Mouse (Mus musculus): ENCODE data around the gene Astn2. TPM values are rescaled to one million over a fixed set of nuclear protein-coding genes. Genes with fewer than 3 reads are reported as not detected.

Gene Astn2
- total RNA-seq, 2 experiments from 2014 or later = 0.52 to 0.84 TPM

DNA sequence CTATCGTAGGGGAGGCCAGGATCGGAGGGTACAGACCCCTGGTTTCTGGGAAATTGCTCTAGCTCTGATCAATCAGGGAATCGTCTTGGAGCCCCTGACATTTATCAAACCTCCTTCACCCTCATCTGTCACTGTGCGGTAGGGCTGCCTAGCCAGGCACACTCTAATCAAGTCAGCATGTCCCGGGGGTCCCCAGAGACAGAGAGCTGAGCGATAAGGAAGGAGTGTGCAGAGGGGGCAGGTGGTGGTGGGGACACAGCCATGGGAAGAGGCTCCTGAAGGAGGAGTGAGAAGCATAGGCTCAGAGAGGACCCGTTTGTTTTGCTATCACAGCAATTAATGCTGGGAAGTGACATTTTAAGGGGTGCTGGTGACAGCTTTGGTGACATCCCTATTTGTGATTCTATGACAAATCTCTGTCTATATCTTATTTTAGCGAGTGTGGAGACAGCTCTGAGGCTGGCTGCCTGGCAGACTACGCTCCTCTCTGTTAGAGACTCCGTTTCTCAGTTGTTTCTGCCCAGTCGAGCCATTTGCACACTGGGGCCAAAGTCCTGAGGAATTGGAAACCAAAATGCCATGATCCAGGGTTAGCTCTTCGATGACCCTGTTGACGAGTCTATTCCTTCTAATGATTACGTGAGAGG, 228.4 kb downstream of the Astn2 start:
- DNase-seq = no peak
- intact Hi-C loops (cut with DNase I) = no loop called here

DNA sequence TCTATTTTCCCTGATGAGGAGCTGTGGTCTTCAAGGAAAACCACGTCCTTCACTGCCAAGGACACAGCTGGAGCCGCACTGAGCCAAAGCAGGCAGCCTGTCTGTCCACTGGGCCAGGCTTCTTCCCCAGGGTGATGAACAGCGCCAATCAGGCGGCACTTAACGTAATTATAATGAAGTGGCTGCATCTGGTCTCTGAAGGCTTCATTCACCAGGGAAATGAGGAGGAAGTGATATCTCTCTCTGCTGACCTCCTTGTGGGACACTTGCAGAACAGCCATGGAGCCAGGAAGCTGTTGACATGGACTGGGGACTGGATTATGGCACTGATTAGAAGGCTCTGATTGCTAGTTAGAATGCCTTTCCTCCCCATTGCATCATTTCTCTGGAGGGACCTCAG, 232.8 kb downstream of the Astn2 start:
- intact Hi-C loops (cut with DNase I) = no loop called here
- DNase-seq = peak; percentile 10 to 24

DNA sequence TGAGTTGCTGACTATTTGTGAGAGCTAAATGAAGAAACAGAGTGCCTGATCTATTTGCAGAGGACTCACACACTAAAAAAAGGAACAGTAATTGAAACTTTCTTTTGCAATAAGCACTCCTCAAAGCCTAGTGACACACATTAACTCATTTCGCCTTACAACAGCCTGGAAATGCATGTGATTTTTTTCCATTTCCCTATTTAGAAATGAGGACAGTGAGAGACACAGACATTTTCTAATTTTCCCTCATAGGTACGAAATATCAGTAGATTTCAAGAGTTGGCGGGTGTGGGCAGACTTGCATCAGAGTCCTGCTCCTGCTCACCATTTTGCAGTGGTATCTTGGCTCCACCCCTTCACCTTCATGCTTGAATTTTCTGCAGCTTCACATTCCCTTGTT, 233.6 kb downstream of the Astn2 start:
- intact Hi-C loops (cut with DNase I) = no loop called here
- no peak for DNase-seq

DNA sequence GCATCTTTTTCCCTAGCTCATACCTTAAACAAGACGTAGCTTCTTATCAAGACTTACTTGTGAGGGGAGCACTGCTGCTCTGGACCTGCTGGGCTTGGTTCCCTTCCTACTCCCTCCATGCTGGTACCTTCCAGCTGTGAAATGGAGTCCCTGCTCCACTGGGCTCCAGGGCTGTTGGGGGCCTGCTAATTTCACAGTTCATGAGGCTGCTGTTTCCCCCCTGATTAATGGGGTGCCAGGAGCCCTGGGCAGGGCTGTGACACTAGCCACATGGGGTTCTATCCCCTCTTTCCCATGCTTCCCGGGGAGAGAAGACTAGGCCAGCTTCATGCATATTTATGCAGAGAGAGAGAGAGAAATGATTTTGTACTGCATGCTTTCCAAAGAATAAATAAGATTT, 234.9 kb downstream of the Astn2 start:
- intact Hi-C loops (cut with DNase I) = no loop called here
- no peak for DNase-seq

DNA sequence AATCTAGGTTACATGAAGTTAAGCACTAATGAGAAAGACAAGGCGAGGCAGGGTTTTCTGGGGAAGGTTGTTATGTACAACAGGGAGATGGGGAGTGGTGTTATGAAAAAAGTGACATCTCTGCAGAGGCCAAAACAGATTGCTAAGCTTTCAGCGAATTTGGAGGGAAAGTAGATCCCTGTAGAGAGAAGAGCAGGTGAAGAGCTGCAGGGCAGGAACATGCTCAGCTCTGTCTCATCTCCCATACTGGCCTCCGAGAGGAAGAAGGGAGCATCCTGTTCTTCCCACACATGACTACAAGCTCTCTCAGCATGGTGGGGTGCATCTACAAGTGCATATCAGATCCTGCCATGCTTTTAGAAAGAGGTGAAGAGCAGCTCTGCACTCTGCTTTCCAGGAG, 245.7 kb downstream of the Astn2 start:
- intact Hi-C loops (cut with DNase I) = no loop called here
- no peak for DNase-seq

DNA sequence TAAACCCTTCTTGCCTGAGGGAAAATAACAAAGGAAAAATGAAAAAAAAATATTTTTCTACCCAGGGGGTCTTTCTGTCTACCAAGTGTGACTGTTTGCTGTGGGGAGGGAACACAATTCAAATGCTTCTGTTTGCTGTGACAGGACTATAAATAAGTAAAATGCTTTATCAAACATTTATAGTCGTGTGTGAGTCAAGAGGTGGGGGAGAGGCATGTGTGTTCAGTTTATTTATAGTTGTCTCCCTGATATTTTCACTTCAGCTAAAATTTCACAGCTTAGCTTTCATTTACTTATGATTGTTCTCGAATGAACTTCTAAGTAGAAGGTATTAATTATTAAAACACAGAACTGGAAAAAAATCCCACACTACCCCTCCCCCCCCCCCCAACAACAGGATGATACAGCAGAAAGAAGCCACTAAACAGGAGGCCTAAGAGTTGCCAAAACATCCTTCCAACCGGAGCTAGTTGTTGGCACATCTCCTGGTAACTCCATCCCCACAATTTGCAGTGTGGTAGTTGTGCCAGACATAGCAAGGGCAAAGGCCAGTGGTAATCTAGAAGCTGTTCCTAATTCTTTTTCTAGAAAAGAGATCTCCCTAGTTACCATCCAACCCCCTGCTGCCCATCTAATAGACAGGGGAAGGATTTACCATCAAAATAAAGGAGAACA, 246.8 kb downstream of the Astn2 start:
- DNase-seq = no peak
- intact Hi-C loops (cut with DNase I) = no loop called here

DNA sequence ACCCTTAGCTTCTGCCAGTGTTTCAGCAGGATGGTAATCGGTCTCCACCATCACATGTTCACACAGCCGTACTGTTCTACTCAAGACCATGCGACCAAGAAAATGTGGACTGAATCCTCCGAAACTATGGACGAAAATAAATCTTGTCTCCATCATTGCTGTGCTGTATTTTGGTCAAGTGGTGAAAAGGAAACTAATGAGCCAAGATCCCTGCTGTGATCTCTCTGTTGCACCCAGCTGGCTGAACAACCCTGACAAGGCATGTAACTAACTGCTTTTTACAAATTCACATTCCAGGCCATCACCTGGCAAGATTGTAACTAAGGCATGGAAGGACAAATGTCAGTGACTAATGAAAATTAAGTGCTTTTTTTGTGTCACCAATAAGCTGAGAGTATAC, 257.9 kb downstream of the Astn2 start:
- DNase-seq = no peak
- intact Hi-C loops (cut with DNase I) = no loop called here

DNA sequence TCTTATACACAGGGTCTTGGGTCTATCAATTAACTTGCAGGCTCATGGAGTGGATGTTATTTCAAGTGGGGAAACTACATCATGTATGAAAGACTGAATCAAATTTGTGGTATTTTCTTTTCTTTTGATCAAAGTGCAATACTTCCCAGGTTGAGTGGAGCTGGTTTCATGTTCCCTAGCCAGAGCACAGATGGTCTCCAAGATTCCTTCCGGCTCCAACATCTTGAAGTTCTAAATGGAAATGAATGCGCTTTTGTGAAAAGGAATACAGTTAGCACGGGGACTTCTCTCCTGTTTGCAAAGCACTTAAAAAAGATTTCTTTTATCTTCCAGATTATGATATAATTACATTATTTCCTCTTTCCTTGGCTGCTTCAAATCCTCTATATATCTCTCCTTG, 278.2 kb downstream of the Astn2 start:
- intact Hi-C loops (cut with DNase I) = no loop called here
- DNase-seq = no peak

DNA sequence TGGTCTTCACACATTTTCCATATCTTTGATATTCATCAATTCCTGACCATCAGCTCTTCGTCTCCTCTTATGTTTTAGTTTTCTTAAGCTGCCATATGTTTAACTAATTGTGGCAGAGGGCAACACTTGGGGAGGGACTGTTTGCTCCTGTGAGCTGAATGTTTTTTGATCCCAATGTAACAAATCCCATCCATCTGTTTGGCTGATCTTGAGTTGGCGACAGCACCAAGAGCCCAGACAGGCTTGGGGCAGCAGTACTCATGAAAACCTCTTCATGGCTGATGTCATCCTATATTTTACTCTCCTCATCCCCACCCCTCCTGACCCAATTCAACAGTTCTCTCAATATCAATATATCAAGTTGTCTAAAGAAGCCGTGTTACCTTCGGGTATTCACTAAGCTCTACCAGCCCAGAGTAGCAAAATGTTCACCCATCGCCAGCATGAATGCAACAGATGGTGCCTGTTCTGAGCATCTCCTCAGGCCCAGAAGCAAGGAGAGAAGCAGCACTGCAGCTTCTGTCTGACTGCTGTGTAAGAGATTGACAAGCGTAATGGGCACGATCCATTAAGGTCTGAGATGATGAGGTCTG, 281.5 kb downstream of the Astn2 start:
- DNase-seq = no peak
- intact Hi-C loops (cut with DNase I) = no loop called here

DNA sequence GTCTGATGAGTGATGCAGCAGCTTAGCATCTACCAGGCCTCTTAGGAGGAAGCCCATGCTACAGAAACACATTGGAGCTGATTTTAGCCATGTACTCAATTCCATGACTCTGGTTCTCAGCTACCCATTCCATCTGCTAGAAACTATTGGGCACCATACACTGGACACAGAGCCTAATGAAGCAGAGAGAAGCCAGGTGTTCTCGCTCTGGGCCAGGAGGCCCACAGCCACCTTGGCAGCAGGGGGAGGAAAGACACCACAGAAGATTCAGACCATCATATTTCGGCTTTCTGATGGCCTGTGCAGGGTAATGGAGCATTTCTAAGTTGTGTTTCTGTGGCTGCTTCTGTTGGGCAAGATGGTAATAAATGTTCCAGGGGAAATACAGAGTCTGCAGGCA, 290.2 kb downstream of the Astn2 start:
- DNase-seq = no peak
- intact Hi-C loops (cut with DNase I) = no loop called here

DNA sequence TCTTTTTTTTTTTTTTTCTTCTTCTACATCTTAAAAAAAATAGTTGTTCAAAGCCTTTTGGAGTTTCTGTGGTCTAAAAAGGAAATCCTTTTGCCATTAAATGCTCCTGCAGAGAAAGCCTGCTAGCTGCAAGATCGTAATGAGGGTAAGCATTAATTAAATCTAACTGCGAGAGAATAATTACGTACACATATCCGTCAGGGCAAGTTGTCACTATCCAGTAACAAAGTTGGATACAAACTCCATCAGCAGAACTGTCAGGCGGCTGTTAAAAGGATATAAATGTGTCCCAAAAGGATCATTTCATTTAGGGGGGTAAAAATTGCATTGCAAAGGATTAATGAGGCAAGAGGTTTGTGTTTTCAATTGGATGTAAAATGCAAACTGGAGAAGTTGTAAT, 302.4 kb downstream of the Astn2 start:
- intact Hi-C loops (cut with DNase I) = no loop called here
- DNase-seq = no peak

DNA sequence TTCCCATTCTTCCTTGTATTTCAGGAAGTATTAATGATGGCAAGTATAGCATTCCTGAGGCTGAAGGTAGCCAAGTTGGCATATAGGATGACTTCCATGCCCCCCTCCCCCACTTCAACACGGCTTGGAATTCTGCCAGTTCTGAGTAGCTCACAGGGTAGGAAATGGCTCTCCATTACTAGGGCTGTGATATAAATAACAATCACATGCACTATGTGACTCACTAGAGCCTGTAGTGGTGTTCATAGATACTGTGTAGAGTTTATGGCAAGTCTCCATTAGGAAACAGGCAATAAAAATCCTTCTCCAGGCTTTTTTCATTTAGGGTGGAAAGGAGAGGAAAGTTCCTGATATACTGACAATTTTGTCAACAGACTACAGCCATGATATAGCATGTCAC, 306.8 kb downstream of the Astn2 start:
- DNase-seq = no peak
- intact Hi-C loops (cut with DNase I) = no loop called here

DNA sequence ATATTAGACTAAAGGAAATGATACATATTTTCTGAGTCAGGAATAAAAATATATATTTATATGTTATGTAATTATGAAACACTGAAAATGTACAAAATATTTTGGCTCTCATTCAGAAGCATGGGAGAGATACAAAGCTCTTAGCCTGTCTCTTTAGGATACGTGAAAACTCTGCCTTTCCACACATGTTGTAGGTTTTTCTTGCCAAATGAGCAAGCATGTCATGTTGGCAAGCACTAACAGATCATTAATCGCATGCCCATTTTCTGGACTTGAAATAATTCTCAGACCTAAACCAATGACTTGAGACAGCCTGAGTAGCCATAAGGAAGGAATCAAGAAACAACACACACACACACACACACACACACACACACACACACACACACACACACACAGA, 308.3 kb downstream of the Astn2 start:
- intact Hi-C loops (cut with DNase I) = no loop called here
- no peak for DNase-seq

DNA sequence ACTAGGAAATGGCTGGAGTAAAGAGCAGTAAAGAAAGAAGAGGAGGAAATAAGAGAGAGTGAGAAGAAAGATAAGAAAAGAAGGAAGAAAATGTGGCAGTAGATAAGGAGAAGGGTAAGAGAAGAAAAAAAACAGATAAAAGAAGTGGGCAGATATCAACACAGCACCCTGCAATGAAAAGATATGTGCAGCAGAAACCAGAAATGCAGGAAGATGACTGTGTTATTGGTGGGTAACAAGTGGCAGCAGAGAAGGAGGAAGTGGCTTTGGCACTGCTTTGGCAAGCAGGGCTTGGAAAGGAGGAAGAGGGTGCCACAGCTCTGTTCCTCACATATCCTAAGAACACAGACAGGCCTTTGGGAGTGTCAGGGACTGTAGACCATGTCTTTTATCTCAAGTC, 347.2 kb downstream of the Astn2 start:
- intact Hi-C loops (cut with DNase I) = no loop called here
- DNase-seq = no peak

DNA sequence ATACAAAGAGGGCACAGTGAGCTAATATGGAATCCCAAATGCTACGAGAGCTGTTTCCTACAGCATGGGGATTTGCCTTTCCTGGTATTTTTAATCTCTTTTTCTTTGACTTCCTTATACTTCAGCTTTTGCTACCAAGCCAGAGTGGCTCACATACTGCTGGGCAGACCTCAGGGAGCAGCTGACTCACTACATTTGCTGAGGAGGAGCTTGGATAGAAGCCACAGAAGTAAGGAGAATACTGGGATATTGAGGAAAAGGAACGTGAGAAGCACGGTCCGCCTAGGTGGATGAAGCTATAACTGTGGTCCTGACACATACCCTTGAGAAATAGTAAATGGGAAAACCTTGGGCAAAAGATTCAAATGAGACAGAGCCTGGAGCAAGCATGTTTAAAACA, 348.7 kb downstream of the Astn2 start:
- no peak for DNase-seq
- intact Hi-C loops (cut with DNase I) = no loop called here

DNA sequence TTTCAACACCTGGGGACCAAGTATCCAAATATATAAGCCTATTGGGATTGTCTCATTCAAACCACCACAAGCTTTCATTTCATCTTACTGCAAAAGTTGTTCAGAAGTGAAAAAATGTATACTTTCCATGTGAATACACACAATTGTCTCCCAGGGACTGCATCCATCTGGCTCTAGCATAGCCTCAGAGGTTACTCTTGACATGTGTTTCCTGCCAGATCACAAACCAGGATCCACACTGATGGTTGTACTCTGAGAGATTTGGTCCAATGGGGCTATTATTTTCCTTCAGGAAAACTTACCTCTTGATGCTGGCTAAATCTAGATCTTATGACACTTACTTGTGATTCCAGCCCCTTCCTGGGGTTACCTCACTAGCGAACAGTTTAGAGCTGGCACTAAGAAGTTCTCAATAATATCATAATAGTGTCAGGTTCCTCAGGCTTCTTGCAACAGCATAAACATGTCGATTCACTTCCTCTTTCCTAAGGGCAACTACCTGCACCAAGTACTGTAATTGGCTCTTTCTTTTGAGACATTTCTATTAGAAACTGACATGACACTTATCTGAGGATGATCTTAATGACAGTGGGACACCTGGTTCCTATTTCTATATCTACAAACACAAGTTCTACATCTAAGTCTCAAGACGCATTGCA, 361.3 kb downstream of the Astn2 start:
- DNase-seq = no peak
- intact Hi-C loops (cut with DNase I) = no loop called here

DNA sequence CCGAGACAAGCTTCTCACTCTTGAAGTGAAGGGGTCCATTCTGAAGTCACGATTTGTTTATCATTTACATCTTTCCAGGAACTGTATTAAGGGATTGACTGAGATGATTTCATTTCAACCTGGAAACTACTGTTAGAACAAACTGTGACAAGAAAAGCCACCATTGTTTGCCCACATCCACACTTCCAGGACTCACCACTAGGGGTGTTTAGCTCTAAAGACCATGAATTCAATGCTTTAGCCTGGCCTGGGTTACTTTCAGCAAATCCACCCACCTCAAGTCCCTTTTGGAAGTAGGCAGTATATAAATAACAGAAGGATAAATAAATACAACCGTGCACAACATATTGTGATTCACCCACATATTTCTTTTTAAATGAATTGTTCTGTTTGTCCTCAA, 370.6 kb downstream of the Astn2 start:
- DNase-seq = no peak
- intact Hi-C loops (cut with DNase I) = no loop called here

DNA sequence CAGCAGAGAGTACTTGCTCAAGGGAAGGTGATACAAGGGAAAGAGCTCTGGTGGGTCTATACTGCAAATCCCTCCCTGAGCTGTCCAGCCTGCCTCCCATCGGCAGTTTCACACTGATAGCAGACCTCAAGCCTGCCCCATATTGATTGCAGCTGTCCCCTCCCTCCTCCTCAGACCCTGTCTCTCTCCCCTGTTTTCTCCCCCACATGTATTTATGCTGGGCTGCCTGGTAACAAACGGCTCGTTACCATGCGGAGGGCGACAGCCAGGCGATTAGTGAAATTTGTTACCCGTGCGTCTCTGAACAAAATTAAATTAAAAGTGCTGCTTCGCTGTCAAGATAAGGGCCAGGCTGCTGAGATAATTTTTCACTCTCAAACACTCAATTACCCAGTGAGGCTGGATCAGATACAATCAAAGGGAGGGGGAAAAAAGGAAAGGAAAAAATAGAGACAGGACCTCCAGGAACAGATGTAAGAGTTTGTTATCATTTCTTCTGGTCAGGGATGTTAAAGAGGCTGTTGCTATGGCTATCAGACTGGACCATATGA, 373.0 kb downstream of the Astn2 start:
- intact Hi-C loops (cut with DNase I) = no loop called here
- DNase-seq = no peak

DNA sequence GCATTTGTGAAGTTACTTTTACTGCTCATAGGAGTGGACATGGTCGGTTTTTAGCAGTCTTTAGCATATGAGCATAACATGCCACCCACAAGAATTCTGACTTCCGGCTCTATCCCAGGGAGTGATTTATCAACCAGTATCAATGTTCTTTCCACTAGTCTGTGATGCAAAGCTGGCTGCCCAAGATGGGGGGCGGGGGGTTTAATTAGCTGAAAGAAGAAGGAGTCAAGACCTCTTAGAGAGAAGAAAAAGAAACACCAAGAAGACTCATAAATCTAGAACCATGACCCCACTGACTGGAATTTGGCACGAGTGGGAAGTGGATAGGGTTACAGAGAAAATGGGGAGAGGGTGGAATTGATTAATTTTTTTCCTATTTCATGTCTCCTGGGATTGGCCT, 374.5 kb downstream of the Astn2 start:
- DNase-seq = no peak
- intact Hi-C loops (cut with DNase I) = no loop called here

DNA sequence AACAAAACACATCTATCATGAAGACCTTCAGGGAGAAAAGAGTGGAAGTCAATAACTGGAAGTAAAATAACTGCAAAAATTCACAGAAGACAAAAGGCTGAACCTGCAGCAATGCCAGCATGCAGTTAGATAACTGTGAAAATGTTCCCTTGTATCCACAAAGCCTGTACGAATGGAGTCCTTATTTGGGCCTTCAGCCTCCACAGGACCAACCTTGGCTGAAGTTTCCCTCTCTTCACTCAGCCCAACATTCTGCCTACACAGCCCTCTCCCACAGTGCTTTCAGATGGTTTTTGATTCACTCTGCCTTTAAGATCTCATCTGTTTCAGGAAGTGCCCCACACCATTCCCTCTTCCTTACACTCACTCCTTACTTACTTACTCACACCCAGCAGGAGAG, 376.5 kb downstream of the Astn2 start:
- no peak for DNase-seq
- intact Hi-C loops (cut with DNase I) = no loop called here

DNA sequence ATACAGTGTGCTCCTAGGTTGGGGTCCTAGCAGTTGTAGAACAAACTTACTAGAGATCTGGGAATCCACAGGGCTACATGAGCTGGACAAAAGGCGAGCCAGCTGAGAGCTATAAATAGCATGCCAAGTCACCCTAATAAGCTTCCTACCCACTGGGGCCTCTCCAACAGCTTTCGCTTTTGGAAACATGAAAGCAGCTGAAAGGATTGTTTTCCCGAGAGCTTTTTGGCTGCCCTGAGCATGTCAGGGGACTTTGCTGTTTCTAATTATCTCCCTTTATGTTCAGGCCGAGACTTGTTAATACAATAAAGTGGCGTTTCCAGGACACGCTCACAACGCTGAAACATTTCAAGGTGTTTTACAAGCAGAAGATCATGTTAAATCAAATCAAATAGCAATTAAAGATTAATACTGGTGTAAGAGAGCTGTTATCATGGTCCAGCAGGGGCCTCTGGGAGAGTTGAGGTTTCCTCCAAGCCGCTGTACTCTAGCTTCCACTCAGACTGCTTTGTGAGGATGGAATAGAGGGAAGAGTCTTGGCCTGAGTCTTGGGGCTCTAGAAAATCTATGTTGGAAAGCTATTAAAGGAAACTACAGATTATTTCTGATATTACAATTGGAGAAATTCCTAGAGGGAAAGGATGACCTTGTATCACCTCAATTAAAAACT, 378.9 kb downstream of the Astn2 start:
- DNase-seq = peak; percentile 8 to 12
- intact Hi-C loops (cut with DNase I) = no loop called here
